Comparison of ENCODE assay signal across 7 mouse cellular contexts in genomic region chr2:84938249-84938946, GRCm38 (mm10). TPM values are rescaled to one million over a fixed set of nuclear protein-coding genes. Genes with fewer than 3 reads are reported as not detected.
DNase-seq lines count a peak whose midpoint lies in the region; ATAC-seq and TF ChIP-seq lines count a peak whose summit lies in the region.

No protein-coding gene starts in this region.

- peak overlapping the region; percentile 84 for H3K4me2 ChIP-seq in liver, embryonic 11.5 days

- intact Hi-C loops in heart, postnatal 36 days (cut with DNase I), result no loop called here

- TF ChIP-seq CTCF in MEL (IDR thresholded peaks at IDR 0.05 in 2 of 3, conservative IDR thresholded peaks at IDR 0.05 in 1 of 3; ENCODE audit: control insufficient read depth in 1 of 3, insufficient read depth in 1 of 3, low read depth in 2 of 3, low read length in 3 of 3, poor library complexity in 1 of 3, severe bottlenecking in 1 of 3), result no peak
- no peak for TF ChIP-seq CTCF in small intestine, adult 2 months (IDR thresholded peaks at IDR 0.05; ENCODE audit: extremely low read depth, insufficient read length, insufficient replicate concordance, low read depth, low read length)

- TF ChIP-seq POLR2A in MEL (IDR thresholded peaks at IDR 0.05; ENCODE audit: control insufficient read depth in 1 of 2, insufficient read depth in 1 of 2, low read depth in 1 of 2, low read length in 2 of 2, poor library complexity in 1 of 2), result peak in 1 of 2 experiments; percentile 58; a peak in 2 of 4 replicates
- TF ChIP-seq POLR2A in small intestine, adult 2 months (IDR thresholded peaks at IDR 0.05; ENCODE audit: low read depth, low read length), result no peak

- peak overlapping the region; percentile 96 for H3K9ac ChIP-seq in MEL (ENCODE audit: control insufficient read depth, low read depth, low read length, poor library complexity, severe bottlenecking)
- peak overlapping the region; percentile 77 for H3K9ac ChIP-seq in liver, embryonic 11.5 days (ENCODE audit: low read depth, low read length)

- peaks cover 9 to 20% of the 10 kb centered on the region in 2 experiments for H3K4me1 ChIP-seq in MEL (ENCODE audit: control insufficient read depth in 1 of 2, insufficient read depth in 2 of 2, low read length in 2 of 2)
- H3K4me1 ChIP-seq in liver, embryonic 11.5 days (replicated peaks; ENCODE audit: control insufficient read depth, insufficient read depth, low read length), result peaks cover 9% of the 10 kb centered on the region
- H3K4me1 ChIP-seq in small intestine, adult 2 months (ENCODE audit: control insufficient read depth, insufficient read depth, insufficient read length, low read length), result peaks cover 5% of the 10 kb centered on the region; the same call in 1 of the 2 replicates

- peak; percentile 96 for DNase-seq in MEL (ENCODE audit: low read depth, low spot score)
- peak; percentile 68 for DNase-seq in c-Kit-positive CD71-negative TER-119-negative erythroid progenitor cells, embryonic 14.5 days (ENCODE audit: low read depth)
- DNase-seq in heart, postnatal 36 days, result peak; percentile 54 to 58
- DNase-seq in liver, embryonic 11.5 days (ENCODE audit: low spot score), result peak; percentile 64
- DNase-seq in right cerebral cortex, postnatal 4 days, result no peak
- DNase-seq in gastrocnemius, postnatal 4 days (ENCODE audit: low spot score in 2 of 2), result no peak

- no peaks in the 10 kb centered on the region for H3K27me3 ChIP-seq in MEL (ENCODE audit: control insufficient read depth in 1 of 2, insufficient read depth in 2 of 2, low read length in 2 of 2)
- no peaks in the 10 kb centered on the region for H3K27me3 ChIP-seq in liver, embryonic 11.5 days (replicated peaks; ENCODE audit: control insufficient read depth, insufficient read depth, low read length)
- H3K27me3 ChIP-seq in small intestine, adult 2 months (ENCODE audit: control insufficient read depth, insufficient read depth, low read length), result no peaks in the 10 kb centered on the region

- no peak for TF ChIP-seq RAD21 in MEL (IDR thresholded peaks at IDR 0.05; ENCODE audit: low read depth, low read length)

- H3K4me3 ChIP-seq in MEL (ENCODE audit: control insufficient read depth in 1 of 2, insufficient read depth in 1 of 2, low read depth in 2 of 2, low read length in 2 of 2), result peak overlapping the region; percentile 85 to 93
- H3K4me3 ChIP-seq in liver, embryonic 11.5 days (ENCODE audit: low read depth, low read length), result peak overlapping the region; percentile 59
- peak overlapping the region; percentile 77 for H3K4me3 ChIP-seq in small intestine, adult 2 months (ENCODE audit: low read depth, low read length)

- WGBS in liver, embryonic 11.5 days, result 25% methylated on average over 5 of the region's 5 CpGs
- 38% methylated on average over 5 of the region's 5 CpGs for WGBS in small intestine, adult 2 months

- H3K36me3 ChIP-seq in MEL (ENCODE audit: control insufficient read depth in 1 of 2, insufficient read depth in 2 of 2, low read length in 2 of 2), result peaks cover 0 to 22% of the 10 kb centered on the region in 2 experiments; a peak in 3 of 4 replicates
- H3K36me3 ChIP-seq in liver, embryonic 11.5 days (ENCODE audit: control insufficient read depth, insufficient read depth, low read length), result peaks cover 9% of the 10 kb centered on the region
- no peaks in the 10 kb centered on the region for H3K36me3 ChIP-seq in small intestine, adult 2 months (ENCODE audit: control insufficient read depth, insufficient read depth, low read length)

- H3K9me3 ChIP-seq in MEL (replicated peaks; ENCODE audit: insufficient read depth, low read length), result no peaks in the 10 kb centered on the region
- no peaks in the 10 kb centered on the region for H3K9me3 ChIP-seq in liver, embryonic 11.5 days (ENCODE audit: control insufficient read depth, low read length)

- H3K79me2 ChIP-seq in MEL (ENCODE audit: control insufficient read depth, insufficient read depth, low read length, poor library complexity), result peaks cover 28% of the 10 kb centered on the region

- peak overlapping the region; percentile 99 for H3K27ac ChIP-seq in MEL (ENCODE audit: control insufficient read depth, low read depth, low read length)
- H3K27ac ChIP-seq in liver, embryonic 11.5 days (ENCODE audit: low read depth, low read length), result peak overlapping the region; percentile 100
- peak overlapping the region; percentile 64 for H3K27ac ChIP-seq in small intestine, adult 2 months (ENCODE audit: insufficient read depth, low read depth, low read length)

- ATAC-seq in liver, embryonic 11.5 days (replicated peaks; ENCODE audit: low FRiP score), result peak; percentile 92

- TF ChIP-seq EP300 in MEL (IDR thresholded peaks at IDR 0.05; ENCODE audit: low read depth in 1 of 2, low read length in 2 of 2), result peak; percentile 95 to 98

TF ChIP-seq in MEL, 35 proteins besides CTCF, POLR2A, EP300 and RAD21 (continues in another document):
- TF ChIP-seq TBP (IDR thresholded peaks at IDR 0.05; ENCODE audit: low read depth, low read length) (peak; percentile 45; the same call in 1 of the 2 replicates), MYC (IDR thresholded peaks at IDR 0.05; ENCODE audit: low read depth, low read length) (peak; percentile 94; the same call in 1 of the 2 replicates), ETS1 (IDR thresholded peaks at IDR 0.05; ENCODE audit: low read depth, low read length) (peak; percentile 92), UBTF (IDR thresholded peaks at IDR 0.05; ENCODE audit: borderline replicate concordance, insufficient read depth, low read depth, low read length) (no peak), CHD1 (IDR thresholded peaks at IDR 0.05; ENCODE audit: low read depth, low read length) (no peak), MXI1 (IDR thresholded peaks at IDR 0.05; ENCODE audit: low read depth, low read length) (peak; percentile 63; the same call in 1 of the 2 replicates), POLR2AphosphoS2 (IDR thresholded peaks at IDR 0.05; ENCODE audit: low read length) (no peak), USF1 (IDR thresholded peaks at IDR 0.05; ENCODE audit: low read depth, low read length) (peak; percentile 71), KAT2A (conservative IDR thresholded peaks at IDR 0.05; ENCODE audit: low read depth, low read length) (no peak), BHLHE40 (IDR thresholded peaks at IDR 0.05; ENCODE audit: borderline replicate concordance, low read depth, low read length) (peak; percentile 64; the same call in 1 of the 2 replicates), RCOR1 (IDR thresholded peaks at IDR 0.05; ENCODE audit: low read depth, low read length) (peak; percentile 82), HCFC1 (IDR thresholded peaks at IDR 0.05; ENCODE audit: low read depth, low read length) (no peak; the same call in none of the 2 replicates), MAZ (IDR thresholded peaks at IDR 0.05; ENCODE audit: low read depth, low read length) (peak; percentile 60; the same call in 1 of the 2 replicates), JUND (IDR thresholded peaks at IDR 0.05; ENCODE audit: low read depth, low read length) (peak; percentile 65), TAL1 (IDR thresholded peaks at IDR 0.05; ENCODE audit: low read length) (peak; percentile 94), TCF12 (IDR thresholded peaks at IDR 0.05; ENCODE audit: low read depth, low read length) (peak; percentile 97), NELFE (IDR thresholded peaks at IDR 0.05; ENCODE audit: low read depth, low read length) (peak; percentile 44; the same call in 1 of the 2 replicates), POLR2AphosphoS5 (IDR thresholded peaks at IDR 0.05; ENCODE audit: borderline replicate concordance, low read depth, low read length) (peak; percentile 81; the same call in 1 of the 2 replicates), CHD2 (IDR thresholded peaks at IDR 0.05; ENCODE audit: low read length) (no peak), ZC3H11A (IDR thresholded peaks at IDR 0.05; ENCODE audit: low read depth, low read length) (no peak), USF2 (IDR thresholded peaks at IDR 0.05; ENCODE audit: borderline replicate concordance in 1 of 2, insufficient read depth in 1 of 2, low read depth in 1 of 2, low read length in 2 of 2) (no peak), MAX (IDR thresholded peaks at IDR 0.05; ENCODE audit: low read length) (peak; percentile 84)

RNA-seq across cellular contexts. Expression of gene Slc43a3, which starts 2.0 kb away (rescaled TPM):
- total RNA-seq in MEL (2012; rRNA removed), result 82.5 and 91.5 TPM in 2 replicates
- 10 to 100 TPM in 1 of 2 experiments, not detected in 1; 90.6 TPM for polyA plus RNA-seq in MEL (2012; ENCODE audit: insufficient read depth in 1 of 2, insufficient read length in 2 of 2, low read depth in 1 of 2, low replicate concordance in 2 of 2, missing spikeins in 1 of 2)
- 100 to 1,000 TPM in 1 of 2 experiments, 10 to 100 TPM in 1; 58.7 to 102 TPM for total RNA-seq in heart, postnatal 36 days (2021)
- polyA plus RNA-seq in liver, embryonic 11.5 days (2014; fragmentation: Nextera tagmentation; extraction: Ambion mirVana), result 107 and 111 TPM in 2 replicates
- 14.4 and 31.1 TPM in 2 replicates for polyA plus RNA-seq in small intestine, adult 2 months (2012; rRNA removed)
- 10 to 100 TPM; 29.4 to 29.7 TPM for total RNA-seq in gastrocnemius, postnatal 4 days (2021)

RNA-seq across cellular contexts. Expression of gene Prg2, which starts 41.9 kb away (rescaled TPM):
- total RNA-seq in MEL (2012; rRNA removed), result 0.42 TPM in 1 of 2 replicates, not detected in the other
- under 1 TPM in 1 of 2 experiments, not detected in 1; 0.17 TPM for polyA plus RNA-seq in MEL (2012; ENCODE audit: insufficient read depth in 1 of 2, insufficient read length in 2 of 2, low read depth in 1 of 2, low replicate concordance in 2 of 2, missing spikeins in 1 of 2)
- not detected for total RNA-seq in heart, postnatal 36 days (2021)
- polyA plus RNA-seq in liver, embryonic 11.5 days (2014; fragmentation: Nextera tagmentation; extraction: Ambion mirVana), result 67.2 and 96.9 TPM in 2 replicates
- polyA plus RNA-seq in small intestine, adult 2 months (2012; rRNA removed), result 0.49 and 1.1 TPM in 2 replicates
- total RNA-seq in gastrocnemius, postnatal 4 days (2021), result not detected

RNA-seq across cellular contexts. Expression of gene Prg3, which starts 49.6 kb away (rescaled TPM):
- total RNA-seq in MEL (2012; rRNA removed), result not detected in 2 replicates
- not detected for polyA plus RNA-seq in MEL (2012; ENCODE audit: insufficient read depth in 1 of 2, insufficient read length in 2 of 2, low read depth in 1 of 2, low replicate concordance in 2 of 2, missing spikeins in 1 of 2)
- total RNA-seq in heart, postnatal 36 days (2021), result not detected
- polyA plus RNA-seq in liver, embryonic 11.5 days (2014; fragmentation: Nextera tagmentation; extraction: Ambion mirVana), result 10.2 and 16.7 TPM in 2 replicates
- polyA plus RNA-seq in small intestine, adult 2 months (2012; rRNA removed), result not detected in 2 replicates
- not detected for total RNA-seq in gastrocnemius, postnatal 4 days (2021)

RNA-seq across cellular contexts. Expression of gene Rtn4rl2, which starts 51.9 kb away (rescaled TPM):
- 0.12 TPM in 1 of 2 replicates, not detected in the other for total RNA-seq in MEL (2012; rRNA removed)
- polyA plus RNA-seq in MEL (2012; ENCODE audit: insufficient read depth in 1 of 2, insufficient read length in 2 of 2, low read depth in 1 of 2, low replicate concordance in 2 of 2, missing spikeins in 1 of 2), result 1 to 10 TPM in 1 of 2 experiments, not detected in 1; 1.1 TPM
- 1 to 10 TPM; 2.6 to 3.2 TPM for total RNA-seq in heart, postnatal 36 days (2021)
- polyA plus RNA-seq in liver, embryonic 11.5 days (2014; fragmentation: Nextera tagmentation; extraction: Ambion mirVana), result 0.66 and 1.2 TPM in 2 replicates
- 4.8 and 11.8 TPM in 2 replicates for polyA plus RNA-seq in small intestine, adult 2 months (2012; rRNA removed)
- total RNA-seq in gastrocnemius, postnatal 4 days (2021), result under 1 TPM; 0.37 to 0.80 TPM

Comparison
In these comparisons a context has a peak if more than half of its experiments do, and no peak if none do; other contexts are left out.
1. DNase-seq: peak in MEL (single experiment), c-Kit-positive CD71-negative TER-119-negative erythroid progenitor cells, embryonic 14.5 days (single experiment), heart, postnatal 36 days (2 of 2) and liver, embryonic 11.5 days (single experiment); none in right cerebral cortex, postnatal 4 days (single experiment) and gastrocnemius, postnatal 4 days (0 of 2).
2. Peak in every context shown above with its lines, with median percentiles within 50 percentile points of each other: H3K27ac ChIP-seq and H3K4me3 ChIP-seq.